Mouse (Mus musculus): Measurements from ENCODE around the gene Npas1.

Gene Npas1

DNA sequence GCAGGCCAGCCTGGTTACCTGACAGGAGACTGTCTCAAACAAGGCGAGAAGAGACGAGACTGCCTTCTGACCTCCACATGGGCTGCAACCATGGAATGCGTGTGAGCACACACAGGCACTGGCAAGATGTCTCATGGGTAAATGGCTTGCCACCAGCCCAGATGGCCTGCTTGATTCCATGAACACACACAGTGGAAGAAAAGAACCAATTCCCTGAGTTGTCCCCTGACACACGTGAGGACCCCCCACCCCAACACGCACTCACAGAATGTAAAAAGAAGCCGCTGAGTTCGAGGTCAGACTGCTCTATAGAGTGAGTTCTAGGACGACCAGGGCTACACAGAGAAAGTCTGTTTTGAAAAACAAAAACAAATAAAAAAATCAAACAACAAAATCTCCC lies at the start of gene Npas1:
Gene Npas1, minus strand, starts transcription at position 101 of the 400 bp plus-strand sequence.
- DNase-seq (ENCODE audit: low read depth in 1 of 2, low spot score in 2 of 2), result no peak

DNA sequence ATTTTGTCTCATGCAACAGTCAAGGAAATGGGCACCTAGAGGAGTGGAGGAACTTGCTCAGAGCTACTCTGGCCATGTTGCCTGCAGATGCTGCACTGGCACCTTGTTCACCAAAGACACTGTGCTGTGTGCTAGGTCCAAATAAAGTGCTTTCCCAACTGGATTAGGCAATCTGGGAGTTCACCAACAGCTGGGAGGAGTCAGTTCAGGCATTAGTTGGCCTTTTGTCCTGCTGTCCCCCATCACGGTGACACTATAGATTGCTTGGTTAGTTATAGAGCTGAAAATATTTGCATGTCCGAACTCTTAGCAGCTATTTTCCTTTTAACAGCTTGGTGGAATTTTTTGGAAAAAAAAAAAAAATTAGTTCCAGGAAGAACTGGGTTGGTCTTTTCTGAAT lies 48.5 kb upstream of the Npas1 start:
- DNase-seq (ENCODE audit: low read depth in 1 of 2, low spot score in 2 of 2), result no peak

DNA sequence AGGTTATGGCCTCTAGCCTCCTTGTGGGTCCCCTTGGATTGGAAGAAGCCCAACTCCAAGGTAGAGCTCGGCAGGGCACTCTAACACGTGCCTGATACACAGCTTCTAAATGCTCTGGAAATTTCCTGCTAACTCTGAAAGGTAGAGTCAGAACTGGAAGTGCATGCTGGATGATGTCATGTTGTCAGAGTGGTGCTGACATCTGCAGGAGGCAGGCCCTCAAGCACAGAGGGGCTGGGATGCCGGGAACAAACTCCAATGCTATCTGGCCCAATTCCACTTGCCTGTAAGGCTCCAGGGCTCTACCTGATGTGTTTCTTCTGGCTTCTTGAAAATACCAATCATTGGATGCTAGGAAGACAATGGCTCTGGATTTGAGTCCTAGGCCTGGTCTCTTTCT lies 47.9 kb upstream of the Npas1 start:
- no peak for DNase-seq (ENCODE audit: low read depth in 1 of 2, low spot score in 2 of 2)

DNA sequence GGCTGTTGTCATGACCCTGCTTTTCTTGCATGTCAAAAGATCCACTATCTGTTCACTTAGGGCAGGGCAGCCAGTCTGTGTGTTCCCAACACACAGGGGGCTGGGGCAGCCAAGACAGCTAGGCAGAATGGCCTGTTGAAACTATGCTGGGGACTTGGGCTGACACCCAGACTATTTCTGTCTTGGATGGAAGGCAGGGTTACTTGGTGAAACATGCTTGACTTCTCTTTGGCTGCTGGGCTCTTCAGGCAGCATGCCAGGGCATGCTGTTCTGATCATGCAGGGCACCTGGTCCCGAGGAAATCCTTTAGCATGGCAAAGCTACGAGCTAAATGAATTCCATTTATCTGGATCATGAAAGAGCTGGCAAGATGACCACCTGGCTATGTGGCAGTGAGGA lies 46.8 kb upstream of the Npas1 start:
- DNase-seq (ENCODE audit: low read depth in 1 of 2, low spot score in 2 of 2), result no peak

- DNase-seq (ENCODE audit: low read depth in 1 of 2, low spot score in 2 of 2), result no peak
Measured at GRCm38 (mm10) chr7:16519310-16519709, 41.8 kb upstream of the Npas1 start.

DNA sequence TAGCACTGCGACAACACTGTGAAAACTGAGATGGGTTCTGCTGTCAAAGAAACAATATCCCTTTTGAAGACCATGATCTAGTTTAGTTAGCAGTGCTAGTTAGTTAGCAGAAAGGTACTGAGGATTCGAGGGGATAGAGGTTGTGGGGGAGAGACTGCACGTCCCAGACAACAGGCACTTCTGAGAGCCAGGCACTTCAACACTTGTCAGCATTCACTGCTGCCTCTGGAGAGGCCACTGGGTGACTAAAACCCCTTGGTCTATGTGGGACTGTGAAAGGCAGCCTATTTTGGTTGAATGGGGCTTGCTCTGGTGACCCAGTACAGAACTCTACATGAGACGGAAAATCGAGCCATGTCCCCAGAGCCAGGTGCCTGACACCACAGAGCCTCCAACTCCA lies 39.7 kb upstream of the Npas1 start:
- no peak for DNase-seq (ENCODE audit: low read depth in 1 of 2, low spot score in 2 of 2)

DNA sequence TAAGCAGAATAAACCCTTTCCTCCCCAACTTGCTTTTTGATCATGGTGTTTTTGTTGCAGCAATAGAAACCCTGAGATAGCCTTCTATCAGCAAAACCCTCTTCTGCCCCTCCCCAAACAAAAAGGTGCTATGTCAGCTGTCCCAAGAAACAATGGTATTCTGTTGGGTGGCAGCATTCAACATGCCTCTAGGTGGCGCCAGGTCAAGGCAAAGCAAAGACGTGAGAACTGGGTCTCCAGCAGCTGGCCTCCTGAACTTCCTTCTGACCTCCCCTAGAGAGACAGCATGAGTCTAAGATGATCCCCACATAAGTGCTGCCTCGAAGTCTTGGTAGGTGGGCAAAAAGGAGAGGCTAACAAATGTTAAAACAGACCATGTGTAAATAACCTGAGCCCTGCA lies 29.8 kb upstream of the Npas1 start:
- DNase-seq (ENCODE audit: low read depth in 1 of 2, low spot score in 2 of 2), result no peak

- no peak for DNase-seq (ENCODE audit: low read depth in 1 of 2, low spot score in 2 of 2)
Measured at GRCm38 (mm10) chr7:16505226-16505593, 27.7 kb upstream of the Npas1 start.

DNA sequence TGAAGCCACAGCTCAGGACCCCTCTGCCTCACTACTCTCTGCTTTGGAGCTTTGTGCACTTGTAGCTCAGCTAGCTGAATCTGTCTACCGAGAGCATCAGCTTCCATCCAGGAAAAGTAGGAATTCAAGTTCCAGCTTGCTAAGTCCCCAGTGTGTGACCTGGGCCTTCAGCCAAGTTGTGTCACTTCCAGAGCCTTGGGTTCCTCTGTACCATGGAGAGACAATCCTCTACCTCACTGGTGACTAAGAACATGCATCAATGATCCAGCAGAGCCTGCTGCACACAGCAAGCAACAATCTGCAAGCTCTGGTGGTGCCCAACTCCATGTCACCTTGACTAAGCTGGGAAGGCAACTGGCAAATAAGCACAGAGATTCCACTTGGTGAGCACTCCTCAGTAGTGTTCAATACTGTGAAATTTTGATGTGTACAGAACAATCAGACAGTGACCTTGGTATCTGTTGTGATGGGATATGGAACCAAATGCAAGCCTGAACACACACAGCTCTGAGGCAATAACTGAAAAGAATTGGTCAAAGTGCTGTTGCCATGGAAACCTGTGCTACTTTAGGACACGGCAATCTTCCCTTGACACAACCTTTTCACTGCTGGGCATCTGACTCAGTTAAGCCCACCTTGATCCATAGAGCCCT lies 27.2 kb upstream of the Npas1 start:
- DNase-seq (ENCODE audit: low read depth in 1 of 2, low spot score in 2 of 2), result no peak

- no peak for DNase-seq (ENCODE audit: low read depth in 1 of 2, low spot score in 2 of 2)
Measured at GRCm38 (mm10) chr7:16501571-16501970, 24.0 kb upstream of the Npas1 start.

GRCm38 (mm10) chr7:16499671-16500104 lies 22.2 kb upstream of the Npas1 start:
- no peak for DNase-seq (ENCODE audit: low read depth in 1 of 2, low spot score in 2 of 2)

DNA sequence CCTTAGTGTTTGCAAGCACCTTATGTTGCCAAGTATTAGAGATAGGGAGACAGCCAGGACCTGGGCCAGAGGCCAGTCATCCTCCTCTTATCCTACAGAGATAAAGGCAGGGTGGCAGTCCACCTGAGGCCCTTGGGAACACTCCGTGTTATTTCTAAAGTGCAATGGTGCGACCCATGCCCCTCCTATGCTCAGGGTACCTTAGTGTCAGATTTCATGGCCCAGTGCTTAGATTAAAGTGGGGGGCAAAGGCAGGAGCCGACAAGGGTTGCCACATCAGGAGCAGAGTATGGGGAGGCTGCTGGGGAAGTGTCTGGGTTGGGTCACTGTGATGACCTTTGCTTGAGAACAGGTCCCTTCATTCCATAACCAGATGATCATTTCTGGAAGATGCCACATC lies 18.7 kb upstream of the Npas1 start:
- no peak for DNase-seq (ENCODE audit: low read depth in 1 of 2, low spot score in 2 of 2)

DNA sequence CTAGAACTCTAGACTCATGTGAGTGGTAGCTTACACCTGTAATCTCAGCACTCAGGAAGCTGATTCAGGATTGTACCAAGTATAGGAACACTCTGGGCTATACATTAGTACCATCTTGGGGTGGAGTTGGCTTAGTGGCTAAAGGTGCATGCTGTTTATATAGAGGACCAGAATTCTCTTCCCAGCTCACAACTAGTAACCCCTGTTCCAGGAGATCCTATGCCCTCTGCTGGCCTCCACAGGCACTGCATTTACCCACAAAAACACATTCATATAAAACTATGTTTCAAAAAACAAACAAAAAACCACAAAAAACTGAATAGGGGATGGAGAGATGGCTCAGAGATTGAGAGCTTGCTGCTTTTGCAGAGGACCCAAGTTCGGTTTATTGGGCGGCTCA lies 15.8 kb upstream of the Npas1 start:
- DNase-seq (ENCODE audit: low read depth in 1 of 2, low spot score in 2 of 2), result no peak

GRCm38 (mm10) chr7:16492211-16492610 lies 14.7 kb upstream of the Npas1 start:
- no peak for DNase-seq (ENCODE audit: low read depth in 1 of 2, low spot score in 2 of 2)

GRCm38 (mm10) chr7:16491759-16492158 lies 14.2 kb upstream of the Npas1 start:
- DNase-seq (ENCODE audit: low read depth in 1 of 2, low spot score in 2 of 2), result no peak

DNA sequence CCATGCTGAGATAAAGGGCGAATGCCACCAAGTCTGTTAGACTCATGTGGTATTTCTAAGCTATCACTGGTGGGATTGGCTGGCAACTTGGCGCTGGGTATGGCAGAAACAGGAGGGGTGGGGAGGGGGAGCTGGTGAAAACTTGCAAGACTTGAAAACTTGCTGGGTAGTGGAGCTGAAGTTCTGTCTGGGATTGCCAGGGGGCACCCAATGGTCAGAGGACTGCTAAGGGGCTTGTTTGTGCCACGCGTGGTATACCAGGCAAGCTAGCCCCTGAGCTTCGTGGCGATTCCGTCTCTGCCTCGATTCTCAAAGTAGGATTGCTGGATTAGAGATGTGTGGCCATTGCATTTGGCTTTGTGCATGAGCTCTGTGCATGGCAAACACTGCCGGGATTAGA lies 12.4 kb upstream of the Npas1 start:
- DNase-seq (ENCODE audit: low read depth in 1 of 2, low spot score in 2 of 2), result no peak

DNA sequence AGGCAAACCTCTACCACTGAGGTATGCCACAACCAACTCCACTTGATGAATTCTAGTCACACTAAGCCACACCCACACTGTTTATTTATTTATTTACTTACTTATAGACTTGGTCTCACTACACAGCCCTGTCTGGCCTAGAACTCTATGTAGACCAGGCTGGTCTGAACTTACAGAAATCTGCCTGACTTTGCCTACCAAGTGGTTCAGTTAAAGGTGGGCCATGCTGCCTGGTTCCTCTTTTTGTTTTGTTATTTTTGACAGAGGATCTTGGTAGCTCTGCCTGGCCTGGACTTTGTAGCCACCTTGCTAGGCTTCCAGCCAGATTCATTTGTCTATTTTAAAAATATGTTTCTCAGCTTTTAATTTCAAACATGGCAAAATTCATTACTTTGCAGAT lies 11.3 kb upstream of the Npas1 start:
- DNase-seq (ENCODE audit: low read depth in 1 of 2, low spot score in 2 of 2), result no peak

GRCm38 (mm10) chr7:16476600-16476989 lies 933 bp downstream of the Npas1 start:
- no peak for DNase-seq (ENCODE audit: low read depth in 1 of 2, low spot score in 2 of 2)

DNA sequence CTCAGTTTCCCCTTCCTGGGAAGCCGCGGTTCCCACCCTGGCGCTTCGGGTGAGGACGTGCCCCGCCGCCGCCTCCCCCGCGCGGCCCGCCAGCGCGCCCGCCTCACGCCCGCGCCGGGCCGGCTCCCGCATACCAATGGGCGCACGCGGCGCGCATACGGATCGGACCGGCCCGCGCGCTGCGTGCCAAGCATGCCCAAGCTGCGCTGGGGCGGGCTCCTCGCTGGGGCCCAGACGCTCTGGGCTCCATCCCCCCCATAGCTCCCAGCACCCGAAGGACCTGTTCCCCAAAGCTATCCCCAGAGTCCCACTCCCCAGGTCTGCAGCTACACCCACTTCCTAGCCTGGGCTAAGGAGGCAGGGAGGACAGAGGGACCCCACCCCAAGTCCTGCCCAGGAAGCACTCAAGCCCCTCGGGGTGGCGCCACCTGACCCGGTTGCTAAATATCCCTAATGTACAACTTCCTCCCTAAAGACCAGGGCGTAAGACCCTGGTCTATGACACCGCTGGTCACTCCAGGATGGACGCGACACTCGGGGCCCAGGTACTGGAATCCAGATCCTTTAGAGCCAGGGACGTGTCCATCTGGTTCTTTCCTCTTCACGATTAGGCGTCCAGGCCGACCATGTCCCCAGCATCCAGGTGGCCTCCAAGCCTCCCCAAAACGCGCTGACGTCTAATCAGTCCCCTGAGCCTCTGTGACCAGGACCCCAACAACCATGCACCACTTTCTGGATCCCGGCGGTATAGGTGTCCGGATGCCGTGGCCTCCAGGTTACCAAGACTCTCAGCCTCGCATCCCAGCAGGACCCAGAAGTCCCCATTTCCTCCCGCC lies 1.5 kb downstream of the Npas1 start:
- no peak for DNase-seq (ENCODE audit: low read depth in 1 of 2, low spot score in 2 of 2)

DNA sequence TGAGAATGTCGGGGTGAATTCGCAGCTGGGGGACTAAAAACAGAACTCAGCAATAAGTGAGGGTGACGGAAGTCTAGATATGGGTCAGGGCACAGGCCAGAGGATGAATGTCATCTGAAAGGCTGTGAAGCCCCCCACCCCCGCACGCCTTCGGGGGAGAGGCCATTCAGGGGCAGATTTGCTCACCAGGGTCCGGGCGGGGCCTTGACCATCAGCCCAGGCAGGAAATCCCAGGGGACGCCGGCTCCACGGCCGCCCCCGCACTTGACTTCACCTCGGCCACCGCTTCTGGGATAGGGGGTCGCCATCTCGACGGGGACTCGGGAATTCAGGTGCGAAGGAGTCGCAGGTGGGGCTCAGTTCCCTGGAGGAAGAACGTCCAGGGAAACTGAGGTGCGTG lies 2.2 kb downstream of the Npas1 start:
- DNase-seq (ENCODE audit: low read depth in 1 of 2, low spot score in 2 of 2), result no peak

DNA sequence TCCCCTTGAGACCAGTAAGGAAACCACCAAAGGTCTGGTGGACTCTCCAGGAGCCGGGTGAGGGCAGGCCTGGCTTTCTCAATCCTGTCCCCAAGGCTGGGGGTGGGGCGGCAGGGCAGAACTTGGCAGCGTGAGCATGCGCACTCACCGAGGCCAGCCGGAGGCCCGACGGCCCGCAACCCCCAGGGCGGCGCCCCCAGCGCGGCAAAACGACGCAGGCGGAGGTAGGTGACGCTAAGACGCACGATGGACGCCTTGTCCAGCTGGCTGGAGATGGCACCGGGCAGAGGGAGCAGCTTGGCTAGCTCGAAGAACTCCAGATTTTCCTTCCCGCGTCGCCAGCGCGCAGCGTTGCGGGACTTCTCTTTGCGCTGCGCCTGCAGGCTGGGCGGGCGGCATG lies 3.1 kb downstream of the Npas1 start:
- no peak for DNase-seq (ENCODE audit: low read depth in 1 of 2, low spot score in 2 of 2)

GRCm38 (mm10) chr7:16473847-16474246 lies 3.7 kb downstream of the Npas1 start:
- DNase-seq (ENCODE audit: low read depth in 1 of 2, low spot score in 2 of 2), result no peak

Data from monocyte, adult 2 months (primary cell).